Mouse (Mus musculus) gastrocnemius, postnatal 10 days (tissue): ENCODE measurements around the gene Max. TPM values are rescaled to one million over a fixed set of nuclear protein-coding genes. Genes with fewer than 3 reads are reported as not detected.

Experiments
- DNase-seq: peaks from one replicate; pipeline ENCODE4 v3.0.0; 2021; ENCODE audit warnings: mixed read lengths
- long read RNA-seq, 2 experiments: library from polyadenylated mRNA; stranded (forward); transcript quantifications; one replicate each; pipeline ENCODE4 v2.0.0; 2021
- total RNA-seq, 2 experiments: library from RNA; stranded (reverse); gene quantifications; 2 replicates each; pipeline ENCODE4 v1.2.3; 2021

Gene Max
- total RNA-seq = 10 to 100 TPM; 41.8 to 43.1 TPM
- long read RNA-seq, experiment 1, partial matches to known transcripts = 0 of 1 reads
- long read RNA-seq, experiment 1, other reads (novel, unspliced or antisense) = 1 of 1 reads
- long read RNA-seq, experiment 2, partial matches to known transcripts = 0 of 3 reads
- long read RNA-seq, experiment 2, other reads (novel, unspliced or antisense) = 2 of 3 reads

- DNase-seq = peak; percentile 97
Observed at GRCm38 (mm10) chr12:76961932-76962891, at the start of gene Max. Gene Max (minus strand): TSS chr12:76962201.

- DNase-seq = no peak
Observed at GRCm38 (mm10) chr12:77011092-77011720, 49.2 kb upstream of the Max start.

- DNase-seq = no peak
Observed at GRCm38 (mm10) chr12:77009202-77010030, 47.4 kb upstream of the Max start.

GRCm38 (mm10) chr12:77004893-77005292, 42.9 kb upstream of the Max start:
- DNase-seq = no peak

GRCm38 (mm10) chr12:77002551-77003228, 40.7 kb upstream of the Max start:
- DNase-seq = no peak

- DNase-seq = no peak
Observed at GRCm38 (mm10) chr12:77001312-77001711, 39.3 kb upstream of the Max start.

- peak; percentile 55 for DNase-seq
Observed at GRCm38 (mm10) chr12:77000705-77001284, 38.8 kb upstream of the Max start.

GRCm38 (mm10) chr12:77000096-77000704, 38.2 kb upstream of the Max start:
- DNase-seq = peak; percentile 37

GRCm38 (mm10) chr12:76994766-76995165, 32.8 kb upstream of the Max start:
- no peak for DNase-seq

- DNase-seq = peak; percentile 39
Observed at GRCm38 (mm10) chr12:76992891-76993529, 31.0 kb upstream of the Max start.

- DNase-seq = no peak
Observed at GRCm38 (mm10) chr12:76982818-76983471, 20.9 kb upstream of the Max start.

- DNase-seq = no peak
Observed at GRCm38 (mm10) chr12:76979530-76979929, 17.5 kb upstream of the Max start.

GRCm38 (mm10) chr12:76972669-76973068, 10.7 kb upstream of the Max start:
- no peak for DNase-seq

- no peak for DNase-seq
Observed at GRCm38 (mm10) chr12:76972241-76972640, 10.2 kb upstream of the Max start.

GRCm38 (mm10) chr12:76971642-76972221, 9.7 kb upstream of the Max start:
- DNase-seq = no peak

GRCm38 (mm10) chr12:76965876-76966275, 3.9 kb upstream of the Max start:
- DNase-seq = no peak

- no peak for DNase-seq
Observed at GRCm38 (mm10) chr12:76965089-76965488, 3.1 kb upstream of the Max start.

- DNase-seq = peak; percentile 57
Observed at GRCm38 (mm10) chr12:76961052-76961931, 709 bp downstream of the Max start.
